Mouse (Mus musculus): Measurements from ENCODE around the gene Xntrpc. TPM values are rescaled to one million over a fixed set of nuclear protein-coding genes. Genes with fewer than 3 reads are reported as not detected.

The Xntrpc gene
- polyA plus RNA-seq, 1 experiment from 2014 or later, result 0.45 TPM

- Histone ChIP-seq H3K4me1 (replicated peaks; ENCODE audit: insufficient read depth, low read length) (no peaks in the 10 kb centered on the region), H3K9me3 (replicated peaks; ENCODE audit: low read length) (no peaks in the 10 kb centered on the region), H3K4me2 (ENCODE audit: low read length) (no peak overlapping the region), H3K4me3 (replicated peaks; ENCODE audit: low read depth, low read length) (no peak overlapping the region), H3K27me3 (ENCODE audit: insufficient read depth, low read length) (no peaks in the 10 kb centered on the region), H3K36me3 (ENCODE audit: insufficient read depth, low read length) (peaks cover 14% of the 10 kb centered on the region; the same call in 1 of the 2 replicates), H3K27ac (no peak overlapping the region), H3K9ac (ENCODE audit: low read depth, low read length) (no peak overlapping the region)
- ATAC-seq (replicated peaks; ENCODE audit: low FRiP score, low read depth) (no peak), DNase-seq (ENCODE audit: low spot score) (no peak)
- TF ChIP-seq CTCF (IDR thresholded peaks at IDR 0.05; ENCODE audit: low read depth), result no peak
- 81% methylated on average over 4 of the region's 4 CpGs for WGBS
These were observed 21.8 kb downstream of the Xntrpc start for GRCm38 (mm10) chr7:102087336-102087735.

GRCm38 (mm10) chr7:102099760-102100661 lies 34.5 kb downstream of the Xntrpc start:
- WGBS, result 3% methylated on average over 30 of the region's 30 CpGs
- Histone ChIP-seq H3K9me3 (replicated peaks; ENCODE audit: low read length) (no peaks in the 10 kb centered on the region), H3K4me2 (ENCODE audit: low read length) (peak overlapping the region; percentile 79), H3K27me3 (ENCODE audit: insufficient read depth, low read length) (no peaks in the 10 kb centered on the region), H3K9ac (ENCODE audit: low read depth, low read length) (peak overlapping the region; percentile 35; the same call in 1 of the 2 replicates), H3K36me3 (ENCODE audit: insufficient read depth, low read length) (no peaks in the 10 kb centered on the region), H3K27ac (peak overlapping the region; percentile 57), H3K4me1 (replicated peaks; ENCODE audit: insufficient read depth, low read length) (peaks cover 16% of the 10 kb centered on the region; the same call in 1 of the 2 replicates), H3K4me3 (replicated peaks; ENCODE audit: low read depth, low read length) (peak overlapping the region; percentile 24)
- TF ChIP-seq CTCF (IDR thresholded peaks at IDR 0.05; ENCODE audit: low read depth), result no peak
- peak; percentile 88 for DNase-seq (ENCODE audit: low spot score)
- peak; percentile 79 for ATAC-seq (replicated peaks; ENCODE audit: low FRiP score, low read depth)

GRCm38 (mm10) chr7:102100868-102101267 lies 35.4 kb downstream of the Xntrpc start:
- Histone ChIP-seq H3K4me3 (replicated peaks; ENCODE audit: low read depth, low read length) (no peak overlapping the region), H3K4me2 (ENCODE audit: low read length) (peak overlapping the region; percentile 79; the same call in 1 of the 2 replicates), H3K9ac (ENCODE audit: low read depth, low read length) (no peak overlapping the region), H3K9me3 (replicated peaks; ENCODE audit: low read length) (no peaks in the 10 kb centered on the region), H3K27me3 (ENCODE audit: insufficient read depth, low read length) (no peaks in the 10 kb centered on the region), H3K36me3 (ENCODE audit: insufficient read depth, low read length) (no peaks in the 10 kb centered on the region), H3K27ac (peak overlapping the region; percentile 57), H3K4me1 (replicated peaks; ENCODE audit: insufficient read depth, low read length) (peaks cover 16% of the 10 kb centered on the region; the same call in 1 of the 2 replicates)
- TF ChIP-seq CTCF (IDR thresholded peaks at IDR 0.05; ENCODE audit: low read depth), result no peak
- 27% methylated on average over 5 of the region's 5 CpGs for WGBS
- ATAC-seq (replicated peaks; ENCODE audit: low FRiP score, low read depth) (no peak), DNase-seq (ENCODE audit: low spot score) (peak; percentile 32)

- no peak within 1 kb of the TSS for H3K4me3 ChIP-seq (replicated peaks; ENCODE audit: low read depth, low read length)
- TF ChIP-seq CTCF (IDR thresholded peaks at IDR 0.05; ENCODE audit: low read depth), result no peak
- peak within 1 kb of the TSS; percentile 57 for H3K27ac ChIP-seq
- no peaks in the 10 kb centered on the region for H3K9me3 ChIP-seq (replicated peaks; ENCODE audit: low read length)
- DNase-seq (ENCODE audit: low spot score), result no peak
- H3K4me2 ChIP-seq (ENCODE audit: low read length), result peak within 1 kb of the TSS; percentile 79
- H3K9ac ChIP-seq (ENCODE audit: low read depth, low read length), result no peak within 1 kb of the TSS
- peaks cover 16% of the 10 kb centered on the region; the same call in 1 of the 2 replicates for H3K4me1 ChIP-seq (replicated peaks; ENCODE audit: insufficient read depth, low read length)
- no peaks in the 10 kb centered on the region for H3K27me3 ChIP-seq (ENCODE audit: insufficient read depth, low read length)
- WGBS, result 48% methylated on average over 5 of the region's 5 CpGs
- H3K36me3 ChIP-seq (ENCODE audit: insufficient read depth, low read length), result no peaks in the 10 kb centered on the region
- no peak for ATAC-seq (replicated peaks; ENCODE audit: low FRiP score, low read depth)
These were observed 36.0 kb downstream of the Xntrpc start, which contains the start of gene Art1 for GRCm38 (mm10) chr7:102101487-102101886. TSS of gene Art1 (plus strand) at chr7:102101743.

GRCm38 (mm10) chr7:102102241-102102640 lies 36.7 kb downstream of the Xntrpc start:
- Histone ChIP-seq H3K4me1 (replicated peaks; ENCODE audit: insufficient read depth, low read length) (peaks cover 16% of the 10 kb centered on the region; the same call in 1 of the 2 replicates), H3K4me2 (ENCODE audit: low read length) (no peak overlapping the region), H3K9me3 (replicated peaks; ENCODE audit: low read length) (no peaks in the 10 kb centered on the region), H3K9ac (ENCODE audit: low read depth, low read length) (no peak overlapping the region), H3K36me3 (ENCODE audit: insufficient read depth, low read length) (no peaks in the 10 kb centered on the region), H3K27ac (no peak overlapping the region), H3K4me3 (replicated peaks; ENCODE audit: low read depth, low read length) (no peak overlapping the region), H3K27me3 (ENCODE audit: insufficient read depth, low read length) (no peaks in the 10 kb centered on the region)
- no peak for ATAC-seq (replicated peaks; ENCODE audit: low FRiP score, low read depth)
- WGBS, result 59% methylated on average over 8 of the region's 8 CpGs
- no peak for DNase-seq (ENCODE audit: low spot score)
- TF ChIP-seq CTCF (IDR thresholded peaks at IDR 0.05; ENCODE audit: low read depth), result no peak; the same call in 1 of the 2 replicates

- WGBS, result 35% methylated on average over 6 of the region's 6 CpGs
- Histone ChIP-seq H3K27me3 (ENCODE audit: insufficient read depth, low read length) (no peaks in the 10 kb centered on the region), H3K36me3 (ENCODE audit: insufficient read depth, low read length) (no peaks in the 10 kb centered on the region), H3K9me3 (replicated peaks; ENCODE audit: low read length) (no peaks in the 10 kb centered on the region), H3K4me1 (replicated peaks; ENCODE audit: insufficient read depth, low read length) (peaks cover 16% of the 10 kb centered on the region; the same call in 1 of the 2 replicates), H3K9ac (ENCODE audit: low read depth, low read length) (no peak overlapping the region), H3K4me2 (ENCODE audit: low read length) (no peak overlapping the region), H3K4me3 (replicated peaks; ENCODE audit: low read depth, low read length) (no peak overlapping the region), H3K27ac (no peak overlapping the region)
- ATAC-seq (replicated peaks; ENCODE audit: low FRiP score, low read depth) (no peak), DNase-seq (ENCODE audit: low spot score) (no peak)
- TF ChIP-seq CTCF (IDR thresholded peaks at IDR 0.05; ENCODE audit: low read depth), result no peak
These were observed 37.2 kb downstream of the Xntrpc start for GRCm38 (mm10) chr7:102102696-102103095.

Measured in kidney, postnatal 0 days (tissue).